Mouse (Mus musculus) frontal cortex, postnatal 10 days (tissue): ENCODE measurements around the gene Itm2b.

Experiments
- DNase-seq, 2 experiments: peaks; one replicate each; pipeline ENCODE4 v3.0.0; 2022; ENCODE audit warnings: low spot score in 2 of 2, mixed read lengths in 1 of 2

The Itm2b gene

GRCm38 (mm10) chr14:73323965-73324364 lies 61.1 kb downstream of the Itm2b start:
- DNase-seq = no peak

GRCm38 (mm10) chr14:73322142-73322541 lies 62.9 kb downstream of the Itm2b start:
- DNase-seq = no peak

GRCm38 (mm10) chr14:73316933-73317332 lies 68.2 kb downstream of the Itm2b start:
- no peak for DNase-seq

DNA sequence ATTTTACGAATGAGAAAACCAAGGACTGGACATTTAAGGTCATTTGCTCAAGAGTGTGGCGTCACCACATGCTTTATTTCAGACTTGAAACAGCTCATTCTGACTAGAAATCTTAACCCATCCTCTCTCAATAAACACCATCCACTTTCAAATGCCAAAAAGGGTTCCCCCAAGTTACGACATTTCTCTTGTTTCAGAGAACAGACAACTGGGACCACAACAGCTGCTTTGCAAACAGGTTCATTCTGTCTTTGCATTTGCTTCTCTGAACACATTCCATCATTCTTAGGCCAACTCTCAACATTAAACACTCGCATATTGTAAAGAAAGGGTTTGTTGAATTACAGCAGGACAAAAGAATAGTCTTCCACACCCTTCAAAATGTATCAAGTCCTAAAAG lies 71.2 kb downstream of the Itm2b start:
- DNase-seq = no peak

DNA sequence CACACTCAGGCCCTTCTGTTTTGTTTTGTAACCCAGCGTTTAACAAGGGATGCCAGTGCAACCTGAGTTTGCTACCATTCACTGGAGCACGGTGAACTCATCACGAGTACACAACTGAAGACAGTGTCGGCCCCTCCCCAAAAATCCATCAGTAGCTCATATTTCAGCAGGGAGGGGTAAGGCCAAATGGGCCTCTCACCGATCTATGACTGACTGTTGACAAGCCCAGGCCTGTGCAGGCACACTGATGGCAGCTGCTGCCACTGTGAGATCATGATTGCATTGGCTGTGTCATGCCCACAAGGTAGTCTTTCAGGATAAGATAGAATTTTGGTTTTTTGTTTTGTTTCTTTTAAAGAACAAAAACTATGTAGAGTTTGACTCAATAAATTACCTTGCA lies 71.7 kb downstream of the Itm2b start:
- no peak for DNase-seq

DNA sequence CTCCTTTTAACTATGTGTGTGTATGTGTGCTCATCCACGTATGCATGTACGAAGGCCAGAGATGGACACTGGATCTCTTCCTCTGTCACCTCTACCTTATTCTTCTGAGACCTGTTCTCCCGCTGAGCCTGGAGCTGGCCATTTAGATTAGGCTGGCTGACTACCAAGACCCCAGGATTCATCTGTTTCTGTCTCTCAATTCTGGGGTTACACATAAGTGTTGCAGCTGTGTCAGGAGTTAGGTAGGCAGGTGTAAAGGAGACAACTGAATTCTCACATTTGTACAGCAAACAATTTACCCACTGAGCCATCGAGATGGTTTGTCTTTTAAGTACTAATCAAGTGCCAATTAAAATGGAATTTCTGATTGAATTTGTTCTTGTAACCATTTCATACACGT lies 72.2 kb downstream of the Itm2b start:
- DNase-seq = no peak
